Mouse (Mus musculus) liver, adult 2 months (tissue): ENCODE measurements at regions not wholly inside any gene's neighbourhood (a gene's known extent, or its start where the extent isn't known, plus 50 kb on each side); places are given as distances from the start of the nearest gene placed in this dataset.

ENCODE experiments used
- DNase-seq: peaks from one replicate; pipeline ENCODE4 v3.0.0-alpha.2; 2011; ENCODE audit warnings: low read depth, low spot score; ENCODE audit errors: extremely low read depth
- H3K27ac ChIP-seq: fragments of 200-500 bp; replicated peaks from 2 replicates; pipeline ENCODE4 v1.5.1; 2012; ENCODE audit warnings: low read depth, mild to moderate bottlenecking, control low read depth, inconsistent platforms, low read length; ENCODE audit not compliant: insufficient read depth
- H3K27me3 ChIP-seq: fragments of 200-500 bp; 2 replicates; pipeline ENCODE4 v1.6.1; 2012; ENCODE audit warnings: mild to moderate bottlenecking, moderate library complexity, low read length, inconsistent platforms; ENCODE audit not compliant: control insufficient read depth, insufficient read depth
- H3K36me3 ChIP-seq: fragments of 200-500 bp; 2 replicates; pipeline ENCODE4 v1.6.1; 2012; ENCODE audit warnings: low read length, inconsistent platforms; ENCODE audit not compliant: control insufficient read depth, insufficient read depth
- H3K4me1 ChIP-seq: fragments of 200-500 bp; 2 replicates; pipeline ENCODE4 v1.6.1; 2011; ENCODE audit warnings: low read length; ENCODE audit not compliant: control insufficient read depth, insufficient read depth
- H3K4me3 ChIP-seq: fragments of 200-500 bp; 2 replicates; pipeline ENCODE4 v1.5.1; 2011; ENCODE audit warnings: low read depth, mild to moderate bottlenecking, control low read depth, low read length, moderate library complexity; ENCODE audit not compliant: insufficient read depth
- H3K79me2 ChIP-seq: fragments of 200-500 bp; 2 replicates; pipeline ENCODE4 v1.6.1; 2012; ENCODE audit warnings: inconsistent platforms, mild to moderate bottlenecking, low read length, moderate library complexity; ENCODE audit not compliant: control insufficient read depth, insufficient read depth
- H3K9ac ChIP-seq: fragments of 200-500 bp; 2 replicates; pipeline ENCODE4 v1.6.1; 2012; ENCODE audit warnings: low read depth, mild to moderate bottlenecking, control low read depth, inconsistent platforms, low read length
- CTCF ChIP-seq: fragments of 200-500 bp; IDR thresholded peaks from 2 replicates; pipeline ENCODE4 v1.5.1; 2011; ENCODE audit warnings: low read depth, low read length, control low read depth
- POLR2A ChIP-seq: fragments of 200-500 bp; IDR thresholded peaks from 2 replicates; pipeline ENCODE4 v1.6.1; 2011; ENCODE audit warnings: low read length, control low read depth; ENCODE audit not compliant: insufficient read depth; ENCODE audit errors: extremely low read depth
- WGBS: fragments of 180-500 bp; shearing (Covaris S2); methylation state at CpG from one replicate; pipeline ENCODE4 v1.1.7; 2018; 5-methylcytosine and 5-hydroxymethylcytosine counted together

DNA sequence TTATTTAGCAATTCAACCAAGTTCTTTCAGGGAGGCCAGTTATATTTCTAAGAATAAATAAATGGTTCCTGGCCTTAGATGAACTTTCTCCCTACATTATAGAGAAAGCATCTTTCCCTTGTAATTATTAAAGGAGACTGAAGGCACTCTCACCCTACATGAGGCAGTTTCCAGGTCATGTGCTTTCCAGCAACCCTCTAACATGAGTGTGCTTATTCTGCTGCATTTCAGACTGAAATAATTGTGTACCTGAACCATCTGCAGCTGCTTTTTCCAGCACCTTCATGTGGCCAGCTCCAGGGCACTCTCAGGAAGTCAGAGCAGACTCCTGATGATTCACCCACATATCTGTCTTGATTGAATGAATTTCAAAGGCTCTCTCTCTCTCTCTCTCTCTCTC lies 917.8 kb upstream of the Gm5150 start:
- no peak overlapping the region for H3K4me3 ChIP-seq
- H3K9ac ChIP-seq = no peak overlapping the region
- no peaks in the 10 kb centered on the region for H3K36me3 ChIP-seq
- no peaks in the 10 kb centered on the region for H3K79me2 ChIP-seq
- no peak for DNase-seq
- H3K27ac ChIP-seq = no peak overlapping the region
- no peaks in the 10 kb centered on the region for H3K4me1 ChIP-seq
- TF ChIP-seq CTCF (no peak), POLR2A (no peak)
- H3K27me3 ChIP-seq = no peaks in the 10 kb centered on the region

DNA sequence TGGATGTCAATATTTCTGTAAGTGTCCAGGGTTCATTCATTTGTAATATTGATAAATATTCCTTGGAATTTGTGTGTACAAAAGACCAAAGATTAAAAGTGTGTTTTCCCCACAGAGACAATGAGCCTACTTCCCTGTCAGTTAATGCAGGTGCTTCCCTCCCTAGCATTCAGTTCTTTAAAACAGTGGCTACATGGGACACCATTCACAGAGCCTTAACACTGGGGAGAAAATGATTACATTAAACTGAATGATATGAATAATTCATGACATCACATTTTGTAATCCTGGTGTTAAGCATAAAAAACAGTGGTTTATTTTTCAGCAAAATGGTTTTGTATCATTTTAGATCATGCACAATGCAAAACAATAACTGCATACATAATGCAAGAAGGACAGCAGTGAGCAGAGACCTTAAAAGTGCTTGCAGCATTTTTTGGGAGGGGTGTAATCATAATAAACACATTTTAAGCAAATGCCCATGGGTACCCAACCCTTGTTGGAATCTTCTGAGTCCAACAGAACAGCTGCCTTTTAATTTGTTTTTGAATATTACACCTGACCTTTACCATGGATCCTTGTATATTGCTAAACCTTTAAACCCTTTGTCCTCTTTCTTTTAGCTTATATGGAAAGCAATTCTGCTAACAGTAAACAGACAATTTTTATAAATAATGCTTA lies 917.1 kb upstream of the Gm5150 start:
- no peaks in the 10 kb centered on the region for H3K27me3 ChIP-seq
- TF ChIP-seq CTCF = no peak
- no peak for TF ChIP-seq POLR2A
- H3K4me3 ChIP-seq = no peak overlapping the region
- no peaks in the 10 kb centered on the region for H3K4me1 ChIP-seq
- DNase-seq = no peak
- H3K36me3 ChIP-seq = no peaks in the 10 kb centered on the region
- H3K9ac ChIP-seq = no peak overlapping the region
- no peaks in the 10 kb centered on the region for H3K79me2 ChIP-seq
- no peak overlapping the region for H3K27ac ChIP-seq

DNA sequence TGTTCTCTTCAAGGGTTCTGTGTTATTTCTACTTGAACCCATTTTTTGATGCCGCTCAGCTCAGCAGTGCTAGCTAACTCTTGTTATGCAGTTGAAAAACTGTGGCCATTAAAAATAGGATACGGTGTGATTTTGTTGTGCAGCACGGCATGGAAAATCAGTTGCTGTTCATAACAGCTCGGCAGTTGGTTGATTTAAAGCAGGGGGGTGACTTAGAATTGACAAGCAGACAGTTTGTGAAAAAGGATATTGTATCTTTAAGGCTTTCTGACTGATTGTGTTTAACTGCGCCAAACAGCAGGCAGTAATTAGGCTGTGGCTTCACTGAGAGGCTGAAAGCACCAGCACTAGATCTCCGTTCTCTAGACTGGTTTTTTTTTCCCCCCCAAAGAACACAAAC lies 915.1 kb upstream of the Gm5150 start:
- no peaks in the 10 kb centered on the region for H3K4me1 ChIP-seq
- H3K79me2 ChIP-seq = no peaks in the 10 kb centered on the region
- WGBS = 71% methylated on average over 6 of the region's 6 CpGs
- H3K36me3 ChIP-seq = no peaks in the 10 kb centered on the region
- DNase-seq = no peak
- TF ChIP-seq CTCF (no peak), POLR2A (no peak)
- H3K9ac ChIP-seq = no peak overlapping the region
- no peak overlapping the region for H3K4me3 ChIP-seq
- H3K27me3 ChIP-seq = no peaks in the 10 kb centered on the region
- no peak overlapping the region for H3K27ac ChIP-seq

DNA sequence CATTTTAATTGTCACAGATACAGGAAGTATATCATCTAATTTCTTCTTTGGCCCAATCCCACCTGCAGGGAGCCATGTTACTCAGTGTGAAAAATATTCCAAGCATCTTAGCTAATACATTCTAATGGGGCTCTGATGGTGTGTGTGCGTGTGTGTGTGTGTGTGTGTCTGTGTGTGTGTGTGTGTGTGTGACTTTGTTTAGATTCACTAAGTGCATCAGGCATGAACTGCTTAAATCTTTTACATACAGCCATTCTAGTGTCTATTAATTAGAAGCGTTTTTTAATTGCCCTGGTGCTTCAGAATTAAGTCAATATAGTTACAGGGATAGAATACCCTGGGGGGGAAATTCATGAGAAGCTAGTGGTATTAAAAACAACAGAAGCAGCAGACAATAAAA lies 912.1 kb upstream of the Gm5150 start:
- H3K27me3 ChIP-seq = no peaks in the 10 kb centered on the region
- no peak overlapping the region for H3K9ac ChIP-seq
- H3K79me2 ChIP-seq = no peaks in the 10 kb centered on the region
- DNase-seq = no peak
- H3K4me3 ChIP-seq = no peak overlapping the region
- TF ChIP-seq CTCF = no peak
- H3K4me1 ChIP-seq = no peaks in the 10 kb centered on the region
- H3K36me3 ChIP-seq = no peaks in the 10 kb centered on the region
- WGBS = 84% methylated on average over 2 of the region's 2 CpGs
- no peak overlapping the region for H3K27ac ChIP-seq

DNA sequence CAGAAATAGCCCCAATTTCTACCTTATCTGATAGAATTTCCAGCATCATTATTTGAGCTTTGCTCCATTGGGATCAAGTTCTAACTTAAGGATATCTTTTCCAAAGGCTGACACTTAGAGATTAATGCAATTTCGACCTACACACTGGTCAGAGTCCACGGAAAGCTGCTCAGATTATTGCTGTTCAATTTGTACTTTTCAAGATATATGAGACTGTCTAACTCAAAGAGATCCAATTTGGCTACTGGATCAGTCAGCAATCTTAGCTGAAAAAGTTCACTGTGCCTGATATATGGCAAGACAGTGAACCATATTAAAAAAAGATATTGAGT lies 909.8 kb upstream of the Gm5150 start:
- H3K36me3 ChIP-seq = no peaks in the 10 kb centered on the region
- no peak for TF ChIP-seq CTCF
- TF ChIP-seq POLR2A = no peak
- 42% methylated on average over 2 of the region's 2 CpGs for WGBS
- DNase-seq = no peak
- H3K27ac ChIP-seq = no peak overlapping the region
- H3K4me1 ChIP-seq = no peaks in the 10 kb centered on the region
- no peaks in the 10 kb centered on the region for H3K27me3 ChIP-seq
- H3K9ac ChIP-seq = no peak overlapping the region
- no peaks in the 10 kb centered on the region for H3K79me2 ChIP-seq
- no peak overlapping the region for H3K4me3 ChIP-seq

DNA sequence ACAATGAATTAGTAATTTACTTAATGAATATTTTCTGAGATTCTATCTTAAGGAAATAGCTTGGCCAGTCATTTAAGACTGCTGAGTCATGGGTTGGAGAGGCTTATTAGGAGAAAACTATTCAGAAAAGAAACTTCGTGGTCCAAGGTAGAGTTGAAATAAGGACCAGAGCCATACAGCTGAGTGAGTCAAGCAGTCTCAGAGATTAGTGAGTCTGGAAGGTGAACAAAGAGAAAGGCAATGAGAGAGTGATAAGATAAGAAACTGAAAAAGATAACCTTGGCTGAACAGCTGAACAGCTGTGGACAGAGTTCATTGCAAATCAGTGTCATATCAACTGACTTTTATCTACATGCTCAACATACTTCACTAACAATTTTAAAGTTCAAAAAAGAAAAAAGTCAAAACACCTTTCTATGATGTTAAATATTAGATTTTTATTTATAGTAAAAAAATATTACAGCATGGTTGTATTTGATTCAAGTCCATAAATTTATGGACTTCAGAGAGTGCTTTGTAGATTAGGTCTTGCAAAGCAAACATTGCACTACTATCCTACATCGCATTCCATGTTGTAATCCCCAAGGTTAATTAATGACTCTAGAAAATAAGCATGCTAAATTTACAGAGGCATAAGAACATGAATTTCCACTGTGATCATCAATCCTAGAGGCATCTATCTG lies 909.3 kb upstream of the Gm5150 start:
- Histone ChIP-seq H3K4me1 (no peaks in the 10 kb centered on the region), H3K9ac (no peak overlapping the region), H3K79me2 (no peaks in the 10 kb centered on the region), H3K27ac (no peak overlapping the region), H3K36me3 (no peaks in the 10 kb centered on the region), H3K27me3 (no peaks in the 10 kb centered on the region), H3K4me3 (no peak overlapping the region)
- TF ChIP-seq POLR2A = no peak
- no peak for TF ChIP-seq CTCF
- peak; percentile 21 for DNase-seq
- WGBS = 21% methylated on average over 2 of the region's 2 CpGs
